Mouse (Mus musculus) thymus, postnatal 25 days (tissue): ENCODE measurements at regions not wholly inside any gene's neighbourhood (a gene's known extent, or its start where the extent isn't known, plus 50 kb on each side); places are given as distances from the start of the nearest gene placed in this dataset.

Source experiments
- DNase-seq: peaks from one replicate; pipeline ENCODE4 v3.0.0; 2022

DNA sequence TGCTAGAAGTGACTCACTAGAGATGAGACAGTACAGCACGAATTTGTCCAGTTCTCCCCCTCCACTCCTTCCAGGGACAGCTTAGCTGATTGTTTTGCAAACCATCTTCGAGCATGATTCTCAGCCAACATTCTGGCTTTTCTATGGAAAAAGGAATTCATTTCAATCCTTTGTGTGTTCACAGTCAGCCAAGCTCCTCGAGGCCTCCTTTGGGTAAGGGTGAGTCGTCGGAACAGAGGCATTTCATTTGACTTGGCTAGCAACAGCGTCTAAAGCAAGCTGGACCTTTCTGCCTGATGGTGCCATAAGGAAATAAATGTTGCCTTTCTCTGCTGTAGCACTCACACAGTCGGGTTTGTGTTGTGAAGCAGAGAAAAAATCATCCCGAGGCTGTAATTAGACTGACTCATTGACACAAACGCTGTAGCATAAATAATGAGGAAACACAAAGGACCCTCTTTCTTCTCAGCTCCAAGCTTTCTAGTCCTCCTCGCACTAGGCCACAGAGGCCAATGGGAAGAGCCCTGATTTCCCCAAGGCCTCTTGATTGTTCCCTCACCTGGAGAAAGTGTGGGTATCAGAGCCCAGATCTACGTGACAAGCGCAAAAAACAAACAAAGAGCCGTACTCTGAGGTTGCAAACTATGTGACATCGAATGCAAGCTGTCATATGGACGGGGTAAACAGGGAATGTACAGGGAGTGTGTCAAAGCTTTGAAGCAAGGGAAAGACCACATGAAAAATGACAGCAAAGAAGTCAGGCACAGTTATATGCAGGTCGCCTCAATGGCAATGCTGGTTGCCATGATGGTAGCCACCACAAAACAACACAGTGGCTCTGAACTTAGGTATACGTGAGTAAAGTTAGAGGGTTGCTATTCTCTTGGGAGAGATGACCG, 232.3 kb downstream of the Rnd3 start:
- no peak for DNase-seq

- no peak for DNase-seq
Measured at GRCm38 (mm10) chr2:50915149-50915548, 233.8 kb downstream of the Rnd3 start.

- no peak for DNase-seq
Measured at GRCm38 (mm10) chr2:50914176-50914575, 234.7 kb downstream of the Rnd3 start.

GRCm38 (mm10) chr2:50908762-50909161, 240.1 kb downstream of the Rnd3 start:
- DNase-seq = no peak

- no peak for DNase-seq
Measured at GRCm38 (mm10) chr2:50902701-50903100, 246.2 kb downstream of the Rnd3 start.

- DNase-seq = no peak
Measured at GRCm38 (mm10) chr2:50902220-50902619, 246.7 kb downstream of the Rnd3 start.

DNA sequence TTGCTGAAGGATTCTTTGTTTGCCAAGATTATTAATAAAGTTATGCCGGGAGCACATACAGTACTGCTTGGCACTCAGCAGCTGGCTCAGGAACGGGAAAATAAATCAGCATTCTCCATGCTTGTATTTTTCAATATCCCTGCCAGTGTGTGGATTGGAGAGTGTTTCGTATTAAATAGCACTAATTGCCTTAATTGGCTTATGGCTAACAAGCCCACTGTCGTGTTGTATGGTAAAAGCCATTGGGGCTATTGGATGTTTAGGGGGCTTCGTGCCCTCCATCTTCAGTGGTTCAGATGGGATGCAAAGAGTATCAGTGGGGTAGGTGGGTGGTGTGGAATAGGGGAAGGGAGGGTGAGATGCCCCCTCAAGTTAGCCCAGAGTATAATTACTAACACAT, 259.9 kb downstream of the Rnd3 start:
- no peak for DNase-seq

- no peak for DNase-seq
Measured at GRCm38 (mm10) chr2:50887954-50888353, 261.0 kb downstream of the Rnd3 start.

DNA sequence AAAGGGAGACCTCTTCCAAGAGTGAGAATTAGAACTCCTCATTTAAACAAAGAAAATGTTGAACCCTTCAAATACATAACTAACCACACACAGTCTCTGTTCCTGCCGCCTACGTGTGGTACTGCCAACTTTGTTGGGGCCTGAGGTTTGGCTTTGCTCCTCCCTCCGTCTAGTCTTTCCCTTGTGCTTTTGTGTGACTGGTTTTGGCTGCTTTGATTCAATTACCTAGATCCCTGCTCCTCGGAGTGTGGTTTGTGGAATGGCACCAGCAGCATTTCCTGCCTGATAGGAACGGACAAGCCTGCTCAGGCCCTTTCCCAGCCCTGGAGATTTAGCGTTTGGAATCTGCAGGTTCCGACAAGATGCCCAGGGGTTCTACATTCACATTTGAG, 263.0 kb downstream of the Rnd3 start:
- no peak for DNase-seq

DNA sequence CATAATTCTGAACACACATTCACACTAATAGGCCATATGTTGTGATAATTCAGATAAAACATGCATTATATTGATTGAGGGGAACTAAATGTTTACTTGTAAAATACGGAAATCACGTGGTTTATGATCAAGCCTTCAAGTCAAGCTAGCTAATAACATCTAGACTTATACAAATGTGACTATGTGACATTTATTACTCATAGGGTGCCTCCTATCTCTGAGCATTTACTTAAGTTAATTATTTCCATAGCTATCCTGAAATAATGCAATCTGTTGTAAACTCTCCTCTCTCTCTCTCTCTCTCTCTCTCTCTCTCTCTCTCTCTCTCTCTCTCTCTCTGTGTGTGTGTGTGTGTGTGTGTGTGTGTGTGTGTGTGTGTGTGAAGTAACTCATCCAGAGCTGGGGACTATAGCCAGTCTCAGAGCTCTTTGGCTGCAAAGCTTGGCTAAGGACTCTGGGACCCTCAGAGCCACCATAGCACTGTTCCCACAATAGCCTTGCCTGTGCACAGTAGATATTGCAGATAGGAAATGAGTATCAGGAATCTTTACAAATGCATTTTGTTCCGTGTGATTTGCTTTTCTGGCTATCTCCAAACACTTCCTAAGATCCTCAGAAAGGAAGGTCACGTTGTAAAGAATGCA, 263.5 kb downstream of the Rnd3 start:
- DNase-seq = no peak

DNA sequence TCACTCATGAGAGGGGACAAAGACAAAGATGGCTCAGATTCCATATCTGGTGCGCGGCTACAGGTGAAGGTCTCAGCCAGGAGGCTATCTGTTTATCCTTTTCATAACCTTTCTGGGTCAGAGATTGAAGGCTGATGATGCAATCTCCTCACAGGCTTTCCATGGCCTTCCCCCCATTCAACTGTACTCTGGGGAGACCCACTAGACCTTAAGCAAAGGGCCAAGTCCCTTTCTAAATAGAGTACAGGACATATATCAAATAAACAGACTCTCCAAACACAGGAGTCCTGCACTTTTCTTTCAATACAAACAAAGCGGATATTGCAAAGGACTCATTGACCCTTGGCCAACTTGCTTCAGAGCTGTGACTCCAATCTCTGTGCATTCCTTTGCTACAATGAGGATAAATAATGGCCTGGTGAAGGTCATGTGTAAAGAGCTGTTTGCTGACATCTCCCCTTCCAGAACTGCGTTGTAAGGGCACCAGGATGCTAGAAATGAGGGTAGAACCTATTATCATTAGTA, 267.3 kb downstream of the Rnd3 start:
- DNase-seq = no peak

DNA sequence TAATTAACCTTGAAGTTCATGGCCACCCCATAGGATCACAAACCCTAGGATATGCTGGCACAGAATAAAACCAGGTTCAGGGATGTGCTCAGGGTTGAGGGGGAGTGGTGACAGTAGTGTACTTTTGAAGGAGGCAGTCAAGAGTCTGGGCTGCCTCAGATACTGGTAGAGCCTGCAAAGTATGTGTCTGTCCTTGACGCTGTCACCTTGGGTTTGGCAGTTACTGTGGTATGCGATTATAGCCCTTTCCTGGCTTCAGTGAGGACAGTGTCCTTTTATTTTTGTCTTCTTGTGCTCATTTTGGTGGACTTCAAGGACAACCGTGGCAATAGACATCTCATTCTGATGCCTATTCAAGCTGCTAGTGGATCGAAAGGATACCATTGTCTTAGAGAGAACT, 268.1 kb downstream of the Rnd3 start:
- no peak for DNase-seq

GRCm38 (mm10) chr2:50877716-50878115, 271.2 kb downstream of the Rnd3 start:
- DNase-seq = no peak

- DNase-seq = no peak
Measured at GRCm38 (mm10) chr2:50875072-50875471, 273.8 kb downstream of the Rnd3 start.

DNA sequence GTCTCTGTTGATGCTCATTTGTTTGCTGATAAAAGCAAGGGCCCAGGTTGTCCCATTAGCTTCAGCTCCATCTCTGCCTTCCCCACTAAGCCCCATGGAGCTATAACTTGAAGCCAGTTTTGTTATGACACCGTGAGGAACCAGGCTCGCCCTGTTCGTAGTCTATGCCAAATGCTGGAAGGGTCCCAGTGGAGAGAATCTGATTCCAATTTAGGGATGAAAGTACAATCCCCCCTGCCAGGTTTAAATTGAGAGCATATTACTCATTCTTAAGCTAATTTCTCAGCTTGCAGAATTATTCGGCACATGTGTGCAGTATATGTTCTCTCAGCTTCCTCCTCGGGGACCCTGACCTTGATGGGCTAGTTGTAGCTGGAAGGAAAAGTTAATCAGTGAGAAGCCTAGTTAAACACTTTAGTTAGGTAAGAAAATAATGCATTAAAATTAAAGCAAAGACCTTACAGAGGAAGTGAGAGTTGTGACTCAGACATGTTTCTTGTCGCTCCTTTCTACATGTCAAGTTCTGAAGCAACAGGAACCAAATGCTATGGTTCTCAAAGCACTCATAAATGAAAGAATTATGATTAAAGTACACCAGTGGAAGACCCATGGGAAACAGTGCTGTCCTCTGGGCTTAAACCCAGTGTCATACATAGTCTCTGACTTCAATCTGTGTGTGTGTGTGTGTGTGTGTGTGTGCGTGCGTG, 295.2 kb downstream of the Rnd3 start:
- no peak for DNase-seq

DNA sequence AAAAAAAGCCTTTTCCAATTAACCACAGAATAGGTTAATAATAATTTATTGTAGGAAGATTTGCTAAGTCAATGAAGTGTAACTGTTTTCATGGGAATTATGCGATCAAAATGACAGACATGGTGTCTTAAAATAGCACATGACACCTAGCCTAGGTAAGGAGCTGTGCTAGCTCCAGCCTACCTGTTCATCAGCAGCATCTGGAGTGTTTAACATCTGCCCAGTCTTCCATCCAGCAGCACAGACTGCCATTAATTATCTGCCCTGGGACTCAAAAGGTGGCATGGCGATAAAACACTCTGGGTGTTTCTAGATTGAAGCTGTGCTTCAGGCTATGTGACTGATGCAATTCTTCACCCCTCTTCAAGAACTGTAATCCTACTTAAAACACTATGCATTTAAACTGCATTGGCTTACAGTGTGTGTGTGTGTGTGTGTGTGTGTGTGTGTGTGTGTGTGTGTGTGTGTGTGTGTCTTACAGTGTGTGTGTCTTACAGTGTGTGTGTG, 296.4 kb downstream of the Rnd3 start:
- DNase-seq = no peak

DNA sequence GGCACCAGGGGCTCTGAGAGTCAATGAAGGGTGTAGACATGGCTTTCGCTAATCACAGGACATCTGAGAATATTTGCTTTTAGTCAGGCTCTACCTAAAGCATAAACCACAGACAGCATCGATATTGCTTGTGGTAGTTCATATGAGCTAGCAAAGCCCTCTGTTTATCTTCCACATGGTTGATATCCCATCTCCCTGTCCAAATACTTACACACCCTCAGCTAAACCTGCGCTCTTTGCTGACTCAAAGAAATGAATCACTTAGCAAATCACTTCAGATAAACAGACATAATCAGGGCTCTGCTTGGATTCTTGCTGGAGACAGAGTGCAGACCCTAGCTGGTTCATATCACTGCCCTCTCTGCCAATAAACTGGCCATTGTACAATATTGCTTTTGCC, 298.8 kb downstream of the Rnd3 start:
- no peak for DNase-seq

DNA sequence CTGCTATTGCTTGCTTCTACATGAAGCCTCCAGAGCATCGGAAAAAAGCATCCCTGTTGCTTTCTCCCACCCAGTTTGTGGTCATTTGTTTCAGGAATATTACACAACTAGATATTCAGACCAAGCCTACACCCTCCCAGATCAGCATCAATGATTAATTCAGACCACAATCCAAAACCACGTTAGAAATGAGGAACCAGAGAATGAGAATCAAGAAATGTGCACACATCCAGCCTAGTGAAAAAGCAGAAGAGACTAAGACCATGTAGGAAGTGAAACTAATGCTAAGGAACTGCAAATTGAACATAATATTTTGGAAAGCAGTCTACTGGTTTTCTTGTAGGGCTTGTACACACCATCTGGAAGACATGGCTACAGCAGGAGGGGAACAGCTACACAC, 307.0 kb downstream of the Rnd3 start:
- DNase-seq = no peak

DNA sequence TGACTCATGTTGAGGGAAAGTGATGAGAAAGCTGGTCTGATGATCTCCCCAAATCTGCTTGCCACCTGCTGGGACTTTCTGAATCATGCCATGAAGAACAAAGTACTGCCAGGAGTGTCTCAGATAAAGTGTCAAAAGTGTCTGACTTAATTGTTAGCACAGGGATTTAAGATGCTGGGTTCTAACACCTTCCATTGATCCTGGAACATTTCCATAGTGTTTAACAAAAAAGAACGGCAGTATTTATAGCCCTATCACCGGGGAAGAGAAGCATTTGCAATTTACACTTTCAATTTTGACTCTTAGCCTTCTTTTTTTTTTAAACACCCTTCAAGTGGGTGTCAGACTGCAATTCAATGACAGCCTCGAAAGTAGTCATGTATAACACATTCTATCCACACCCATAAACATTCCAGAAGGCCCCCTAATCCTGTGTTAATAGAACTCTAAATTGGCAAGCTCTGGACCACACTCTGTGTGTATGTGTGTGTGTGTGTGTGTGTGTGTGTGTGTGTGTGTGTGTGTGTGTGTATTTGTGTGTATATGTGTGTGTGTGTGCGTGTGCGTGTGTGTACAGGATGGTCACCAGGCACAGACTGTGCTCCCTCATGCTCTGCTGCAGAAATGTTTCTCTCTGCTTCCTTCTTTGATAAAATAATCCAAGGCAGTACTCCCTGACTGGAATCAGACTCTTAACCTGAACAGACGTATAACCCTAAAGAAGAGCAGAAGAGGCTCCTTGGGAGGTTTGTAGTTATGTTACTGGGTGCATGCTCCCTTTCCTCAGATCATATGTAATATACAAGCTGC, 313.2 kb downstream of the Rnd3 start:
- DNase-seq = no peak

DNA sequence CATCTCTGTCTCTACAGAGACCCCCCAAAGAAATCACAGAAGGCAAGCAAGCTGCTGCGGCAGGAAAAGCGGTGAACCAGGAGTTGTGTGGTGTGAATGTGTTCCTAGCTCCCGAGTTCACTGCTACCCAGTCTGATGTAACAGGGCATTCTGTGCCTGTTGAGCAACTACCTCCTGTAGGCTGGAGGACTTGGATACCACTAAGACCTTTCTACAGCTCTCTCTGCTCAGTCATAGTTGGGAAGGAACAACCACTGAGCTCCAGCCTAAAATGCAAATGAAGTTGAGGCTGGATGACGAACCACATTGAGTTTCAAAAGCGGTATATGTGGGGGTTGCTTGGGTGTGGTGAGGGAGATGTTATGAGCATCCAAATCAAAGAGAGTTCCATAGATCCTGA, 315.1 kb downstream of the Rnd3 start:
- DNase-seq = no peak

GRCm38 (mm10) chr2:50832471-50832870, 316.4 kb downstream of the Rnd3 start:
- no peak for DNase-seq

DNA sequence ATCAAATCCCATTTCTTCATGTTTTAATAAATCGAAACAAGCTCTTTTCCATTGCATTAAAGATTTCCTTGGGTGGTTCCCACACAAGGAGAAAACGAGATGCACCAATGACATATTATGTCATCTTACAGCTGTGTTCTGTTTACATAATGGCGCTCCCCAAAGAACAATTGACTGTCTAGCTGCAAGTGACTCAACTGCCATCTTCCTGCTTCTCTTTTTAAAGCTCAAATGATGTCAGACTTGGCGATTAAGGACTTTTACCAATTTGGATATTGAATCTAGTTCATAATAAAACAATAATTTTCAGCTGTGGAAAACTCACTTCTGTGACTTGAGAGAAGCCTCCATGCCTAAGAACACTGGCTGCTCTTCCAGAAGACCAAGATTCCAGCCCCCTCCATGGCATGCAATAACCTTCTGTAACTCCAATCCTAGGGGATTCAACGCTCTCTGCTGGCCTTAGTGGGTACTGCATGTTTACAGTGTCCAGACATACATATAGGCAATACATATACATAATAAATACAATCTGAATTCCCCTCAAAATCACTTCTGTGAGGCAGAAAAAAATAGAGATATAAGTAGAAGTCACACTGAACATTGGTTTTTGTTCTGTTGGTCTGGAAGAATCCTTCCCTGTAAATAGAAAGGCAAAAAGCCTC, 318.7 kb downstream of the Rnd3 start:
- peak; percentile 19 for DNase-seq
